ENCODE assay signal across 18 mouse cellular contexts in genomic region chr12:37646186-37646585, GRCm38 (mm10).
A peak's percentile ranks its signal among the peaks of the same experiment; 100 is the strongest.
DNase-seq lines count a peak whose midpoint lies in the region; ATAC-seq and TF ChIP-seq lines count a peak whose summit lies in the region.
"Had no signal": no experiment of that assay in that cellular context is flagged by ENCODE, and none has a peak within 500 bp of the region (broad histone marks: within the 10 kb centered on the region; RNA-seq: fewer than 3 reads in every experiment).

No protein-coding gene starts in this region.

- TF ChIP-seq EP300 in heart, adult 2 months (IDR thresholded peaks at IDR 0.05; ENCODE audit: insufficient read depth, low read depth, low read length), result no peak

- H3K27ac ChIP-seq in forebrain, embryonic 14.5 days (ENCODE audit: low read depth, low read length), result no peak overlapping the region
- H3K27ac ChIP-seq in forebrain, embryonic 12.5 days, result no peak overlapping the region
- H3K27ac ChIP-seq in midbrain, embryonic 15.5 days, result no peak overlapping the region
- no peak overlapping the region for H3K27ac ChIP-seq in midbrain, embryonic 16.5 days (ENCODE audit: low read length)
- H3K27ac ChIP-seq in heart, adult 2 months, result no peak overlapping the region
- H3K27ac ChIP-seq: embryonic facial prominence, embryonic 10.5 days; embryonic facial prominence, embryonic 12.5 days had no signal

- TF ChIP-seq CTCF in heart, adult 2 months (IDR thresholded peaks at IDR 0.05), result no peak

- ATAC-seq in forebrain, embryonic 14.5 days, result no peak
- ATAC-seq in forebrain, embryonic 12.5 days (ENCODE audit: low FRiP score), result no peak
- 0 out of 2 replicates have a peak, but pooled peaks have one; percentile 52 for ATAC-seq in midbrain, embryonic 15.5 days (replicated peaks)
- no peak for ATAC-seq in midbrain, embryonic 16.5 days
- ATAC-seq: forebrain, embryonic 16.5 days had no signal

- H3K79me2 ChIP-seq in heart, adult 2 months (replicated peaks; ENCODE audit: control insufficient read depth, insufficient read depth, low read length), result no peaks in the 10 kb centered on the region

- no peak overlapping the region for H3K4me3 ChIP-seq in forebrain, embryonic 14.5 days (ENCODE audit: low read depth, low read length)
- H3K4me3 ChIP-seq in forebrain, embryonic 12.5 days (replicated peaks), result no peak overlapping the region
- no peak overlapping the region for H3K4me3 ChIP-seq in midbrain, embryonic 15.5 days
- H3K4me3 ChIP-seq in midbrain, embryonic 16.5 days (ENCODE audit: low read depth, low read length), result no peak overlapping the region
- no peak overlapping the region for H3K4me3 ChIP-seq in heart, adult 2 months
- H3K4me3 ChIP-seq: embryonic facial prominence, embryonic 10.5 days; embryonic facial prominence, embryonic 12.5 days had no signal

- no peaks in the 10 kb centered on the region for H3K27me3 ChIP-seq in forebrain, embryonic 14.5 days (replicated peaks; ENCODE audit: control insufficient read depth, insufficient read depth, low read length)
- no peaks in the 10 kb centered on the region for H3K27me3 ChIP-seq in forebrain, embryonic 12.5 days
- H3K27me3 ChIP-seq in midbrain, embryonic 15.5 days (replicated peaks), result no peaks in the 10 kb centered on the region
- H3K27me3 ChIP-seq in midbrain, embryonic 16.5 days (ENCODE audit: control insufficient read depth, insufficient read depth, low read depth, low read length), result no peaks in the 10 kb centered on the region
- H3K27me3 ChIP-seq in heart, adult 2 months (ENCODE audit: control insufficient read depth, insufficient read depth, low read length), result no peaks in the 10 kb centered on the region
- H3K27me3 ChIP-seq: embryonic facial prominence, embryonic 12.5 days had no signal

- no peaks in the 10 kb centered on the region for H3K36me3 ChIP-seq in forebrain, embryonic 14.5 days (ENCODE audit: control insufficient read depth, insufficient read depth, low read length)
- H3K36me3 ChIP-seq in forebrain, embryonic 12.5 days (replicated peaks), result no peaks in the 10 kb centered on the region
- no peaks in the 10 kb centered on the region for H3K36me3 ChIP-seq in midbrain, embryonic 15.5 days (replicated peaks)
- no peaks in the 10 kb centered on the region for H3K36me3 ChIP-seq in midbrain, embryonic 16.5 days (ENCODE audit: control insufficient read depth, insufficient read depth, low read length)
- no peaks in the 10 kb centered on the region for H3K36me3 ChIP-seq in heart, adult 2 months (ENCODE audit: control insufficient read depth, insufficient read depth, low read length)
- H3K36me3 ChIP-seq: embryonic facial prominence, embryonic 10.5 days; embryonic facial prominence, embryonic 12.5 days had no signal

- no peak overlapping the region for H3K9ac ChIP-seq in forebrain, embryonic 14.5 days (ENCODE audit: low read length)
- H3K9ac ChIP-seq in forebrain, embryonic 12.5 days, result no peak overlapping the region
- H3K9ac ChIP-seq in midbrain, embryonic 15.5 days, result no peak overlapping the region
- no peak overlapping the region for H3K9ac ChIP-seq in midbrain, embryonic 16.5 days (ENCODE audit: low read depth, low read length)
- no peak overlapping the region for H3K9ac ChIP-seq in heart, adult 2 months (ENCODE audit: low read depth, low read length)
- H3K9ac ChIP-seq: embryonic facial prominence, embryonic 12.5 days had no signal

- no peak for TF ChIP-seq POLR2A in heart, adult 2 months (IDR thresholded peaks at IDR 0.05; ENCODE audit: insufficient read depth, low read depth, low read length)

- H3K9me3 ChIP-seq in forebrain, embryonic 14.5 days (replicated peaks; ENCODE audit: control insufficient read depth, low read length), result no peaks in the 10 kb centered on the region
- no peaks in the 10 kb centered on the region for H3K9me3 ChIP-seq in forebrain, embryonic 12.5 days
- no peaks in the 10 kb centered on the region for H3K9me3 ChIP-seq in midbrain, embryonic 15.5 days
- no peaks in the 10 kb centered on the region for H3K9me3 ChIP-seq in midbrain, embryonic 16.5 days (replicated peaks; ENCODE audit: control insufficient read depth, low read length, poor library complexity, severe bottlenecking)
- H3K9me3 ChIP-seq: embryonic facial prominence, embryonic 10.5 days; embryonic facial prominence, embryonic 12.5 days had no signal

- WGBS in forebrain, embryonic 14.5 days, result 78% methylated on average over 3 of the region's 3 CpGs
- 70% methylated on average over 3 of the region's 3 CpGs for WGBS in forebrain, embryonic 12.5 days
- 53% methylated on average over 3 of the region's 3 CpGs for WGBS in midbrain, embryonic 15.5 days
- WGBS in midbrain, embryonic 16.5 days, result 58% methylated on average over 3 of the region's 3 CpGs
- WGBS in heart, adult 2 months, result 49% methylated on average over 3 of the region's 3 CpGs

- no peaks in the 10 kb centered on the region for H3K4me1 ChIP-seq in forebrain, embryonic 14.5 days (ENCODE audit: control insufficient read depth, insufficient read depth, low read length)
- H3K4me1 ChIP-seq in forebrain, embryonic 12.5 days, result no peaks in the 10 kb centered on the region
- no peaks in the 10 kb centered on the region for H3K4me1 ChIP-seq in midbrain, embryonic 15.5 days
- no peaks in the 10 kb centered on the region for H3K4me1 ChIP-seq in midbrain, embryonic 16.5 days (ENCODE audit: control insufficient read depth, insufficient read depth, low read length)
- no peaks in the 10 kb centered on the region for H3K4me1 ChIP-seq in heart, adult 2 months (ENCODE audit: control insufficient read depth, insufficient read depth, low read length)
- H3K4me1 ChIP-seq: embryonic facial prominence, embryonic 10.5 days; embryonic facial prominence, embryonic 12.5 days had no signal

- intact Hi-C loops in heart, adult 2 months (cut with DNase I), result no loop called here

- DNase-seq in forebrain, embryonic 14.5 days (ENCODE audit: low spot score), result peak; percentile 6
- DNase-seq in MEL-GATA-1-ER (ENCODE audit: extremely low read depth, low read depth), result peak; percentile 26
- DNase-seq in gastrocnemius, postnatal 25 days, result no peak
- DNase-seq in heart, adult 2 months, result no peak
- DNase-seq: adrenal gland, adult 2 months; adrenal gland, postnatal 10 days; adrenal gland, postnatal 25 days; cerebellum, adult 11-12 months; cerebellum, adult 2 months; cerebellum, adult 9-10 months; cerebellum, postnatal 10 days; cerebellum, postnatal 25 days had no signal

- H3K4me2 ChIP-seq in forebrain, embryonic 14.5 days (ENCODE audit: low read length), result no peak overlapping the region
- no peak overlapping the region for H3K4me2 ChIP-seq in forebrain, embryonic 12.5 days
- H3K4me2 ChIP-seq in midbrain, embryonic 15.5 days, result no peak overlapping the region
- H3K4me2 ChIP-seq in midbrain, embryonic 16.5 days (ENCODE audit: low read length), result no peak overlapping the region
- H3K4me2 ChIP-seq: embryonic facial prominence, embryonic 12.5 days had no signal

Comparison
In these comparisons a context has a peak if more than half of its experiments do, and no peak if none do; other contexts are left out.
1. DNase-seq: peak in forebrain, embryonic 14.5 days (single experiment) and MEL-GATA-1-ER (single experiment); none in gastrocnemius, postnatal 25 days (single experiment) and heart, adult 2 months (0 of 2).